Mouse (Mus musculus) liver, postnatal 0 days (tissue): Measurements from ENCODE around the gene Slc2a12.

Experiments used
- CTCF ChIP-seq: sonication (generic); IDR thresholded peaks from 2 replicates; pipeline ENCODE4 v1.5.1; 2016; ENCODE audit warnings: antibody characterized with exemption, low read depth
- EP300 ChIP-seq: IDR thresholded peaks from 2 replicates; pipeline ENCODE4 v1.6.1; 2016; ENCODE audit warnings: antibody characterized with exemption, low read depth, mild to moderate bottlenecking

- TF ChIP-seq CTCF = no peak
- TF ChIP-seq EP300 = no peak
These were observed 23.7 kb downstream of the Slc2a12 start for GRCm38 (mm10) chr10:22668509-22668908.
